18 mouse cellular contexts compared by ENCODE assay signal in the genomic region with DNA sequence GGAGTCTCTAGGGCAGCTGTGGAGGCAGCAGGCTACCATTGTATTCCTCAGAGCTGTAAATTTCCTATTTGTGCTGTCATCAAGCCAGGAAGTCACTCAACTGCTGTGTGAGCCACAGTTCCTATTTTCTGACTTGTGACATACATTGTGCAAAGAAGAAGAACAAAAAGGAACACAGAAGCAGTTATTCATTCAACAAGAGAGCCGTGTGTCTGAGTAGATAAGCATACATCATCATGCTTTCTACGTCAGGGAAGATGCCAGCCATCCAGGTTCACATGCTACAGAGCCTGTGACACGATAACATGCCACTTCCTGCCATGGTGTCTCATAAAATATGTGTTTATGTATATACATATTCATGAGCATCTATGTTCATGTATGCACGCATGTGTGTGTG. TPM values are rescaled to one million over a fixed set of nuclear protein-coding genes. Genes with fewer than 3 reads are reported as not detected.
A peak's percentile ranks its signal among the peaks of the same experiment; 100 is the strongest.
DNase-seq lines count a peak whose midpoint lies in the region; ATAC-seq lines count a peak whose summit lies in the region.
"Had no signal": no experiment of that assay in that cellular context is flagged by ENCODE, and none has a peak within 500 bp of the region (broad histone marks: within the 10 kb centered on the region; RNA-seq: fewer than 3 reads in every experiment).

No protein-coding gene starts in this region.

- no peak overlapping the region for H3K4me3 ChIP-seq in intestine, embryonic 16.5 days (ENCODE audit: low read length)
- H3K4me3 ChIP-seq: left cerebral cortex, adult 2 months; midbrain, embryonic 12.5 days had no signal

- H3K27ac ChIP-seq in intestine, embryonic 16.5 days (ENCODE audit: low read length), result no peak overlapping the region
- H3K27ac ChIP-seq: hindbrain, postnatal 0 days; left cerebral cortex, adult 2 months; midbrain, embryonic 12.5 days had no signal

- peak; percentile 29 for DNase-seq in lung, postnatal 36 days
- no peak for DNase-seq in lung, postnatal 4 days
- DNase-seq in T-cell, adult 2 months (ENCODE audit: low spot score), result peak; percentile 28
- peak; percentile 10 for DNase-seq in induced T-regulatory cell, adult 2 months (ENCODE audit: low read depth)
- no peak for DNase-seq in heart, adult 18-20 months
- DNase-seq: adrenal gland, adult 8-10 months; cerebellum, adult 2 months; heart, adult 11 months; kidney, postnatal 36 days; retina, postnatal 1 day; thymus, adult 18-20 months had no signal

- WGBS in intestine, embryonic 16.5 days, result 80% methylated on average over 4 of the region's 4 CpGs

- no peaks in the 10 kb centered on the region for H3K4me1 ChIP-seq in intestine, embryonic 16.5 days (ENCODE audit: control insufficient read depth, insufficient read depth, low read length)

- peak; percentile 60 for ATAC-seq in monocyte, adult 5-6 weeks (replicated peaks; ENCODE audit: insufficient number of reproducible peaks, low FRiP score, low TSS enrichment, poor library complexity, severe bottlenecking)
- no peak for ATAC-seq in erythroblast, adult 5-6 weeks (replicated peaks; ENCODE audit: low FRiP score, poor library complexity, severe bottlenecking)
- no peak for ATAC-seq in intestine, embryonic 16.5 days
- ATAC-seq: hindbrain, postnatal 0 days had no signal

- H3K36me3 ChIP-seq in intestine, embryonic 16.5 days (ENCODE audit: control insufficient read depth, insufficient read depth, low read length), result no peaks in the 10 kb centered on the region
- H3K36me3 ChIP-seq: midbrain, embryonic 12.5 days had no signal

- no peak overlapping the region for H3K4me2 ChIP-seq in intestine, embryonic 16.5 days (ENCODE audit: low read depth, low read length)
- H3K4me2 ChIP-seq: midbrain, embryonic 12.5 days had no signal

- H3K27me3 ChIP-seq in intestine, embryonic 16.5 days (replicated peaks; ENCODE audit: control insufficient read depth, insufficient read depth, low read length), result no peaks in the 10 kb centered on the region
- H3K27me3 ChIP-seq: CH12.LX; midbrain, embryonic 12.5 days had no signal

- no peak overlapping the region for H3K9ac ChIP-seq in intestine, embryonic 16.5 days (ENCODE audit: low read depth, low read length)
- H3K9ac ChIP-seq: midbrain, embryonic 12.5 days had no signal

- H3K9me3 ChIP-seq in intestine, embryonic 16.5 days (ENCODE audit: control insufficient read depth, low read length), result no peaks in the 10 kb centered on the region
- H3K9me3 ChIP-seq: midbrain, embryonic 12.5 days had no signal

RNA-seq across cellular contexts. Expression of a gene that starts 32.1 kb away (rescaled TPM):
- total RNA-seq in monocyte, adult 5-6 weeks (2017), result 284 to 318 TPM (median 288 TPM) in 3 replicates
- total RNA-seq in erythroblast, adult 5-6 weeks (2015; ENCODE audit: low replicate concordance), result 15.9 and 18.4 TPM in 2 replicates
- total RNA-seq in erythroblast, adult 5-6 weeks (2017; ENCODE audit: low replicate concordance), result 23.1 and 25.4 TPM in 2 replicates
- 2.7 and 2.9 TPM in 2 replicates for polyA plus RNA-seq in intestine, embryonic 16.5 days (2015; fragmentation: Nextera tagmentation; extraction: Ambion mirVana)
- total RNA-seq in heart, adult 18-20 months (2021), result 10 to 100 TPM; 16.1 to 21.1 TPM

Comparison
In these comparisons a context has a peak if more than half of its experiments do, and no peak if none do; other contexts are left out.
1. DNase-seq: peak in lung, postnatal 36 days (single experiment), T-cell, adult 2 months (single experiment) and induced T-regulatory cell, adult 2 months (single experiment); none in lung, postnatal 4 days (0 of 2) and heart, adult 18-20 months (0 of 2).
2. RNA of a gene that starts 32.1 kb away (total RNA-seq): 284 to 318 TPM in monocyte, adult 5-6 weeks; 15.9 to 25.4 TPM in erythroblast, adult 5-6 weeks and 16.1 to 21.1 TPM in heart, adult 18-20 months; every median in the first group is over 10 times any median in the second.